Mouse (Mus musculus) B cell, adult 2 months (primary cell): Measurements from ENCODE around the gene Arhgdia.

Experiments used
- DNase-seq, 2 experiments: peaks; one replicate each; pipeline ENCODE4 v3.0.0; 2022

Arhgdia gene

DNA sequence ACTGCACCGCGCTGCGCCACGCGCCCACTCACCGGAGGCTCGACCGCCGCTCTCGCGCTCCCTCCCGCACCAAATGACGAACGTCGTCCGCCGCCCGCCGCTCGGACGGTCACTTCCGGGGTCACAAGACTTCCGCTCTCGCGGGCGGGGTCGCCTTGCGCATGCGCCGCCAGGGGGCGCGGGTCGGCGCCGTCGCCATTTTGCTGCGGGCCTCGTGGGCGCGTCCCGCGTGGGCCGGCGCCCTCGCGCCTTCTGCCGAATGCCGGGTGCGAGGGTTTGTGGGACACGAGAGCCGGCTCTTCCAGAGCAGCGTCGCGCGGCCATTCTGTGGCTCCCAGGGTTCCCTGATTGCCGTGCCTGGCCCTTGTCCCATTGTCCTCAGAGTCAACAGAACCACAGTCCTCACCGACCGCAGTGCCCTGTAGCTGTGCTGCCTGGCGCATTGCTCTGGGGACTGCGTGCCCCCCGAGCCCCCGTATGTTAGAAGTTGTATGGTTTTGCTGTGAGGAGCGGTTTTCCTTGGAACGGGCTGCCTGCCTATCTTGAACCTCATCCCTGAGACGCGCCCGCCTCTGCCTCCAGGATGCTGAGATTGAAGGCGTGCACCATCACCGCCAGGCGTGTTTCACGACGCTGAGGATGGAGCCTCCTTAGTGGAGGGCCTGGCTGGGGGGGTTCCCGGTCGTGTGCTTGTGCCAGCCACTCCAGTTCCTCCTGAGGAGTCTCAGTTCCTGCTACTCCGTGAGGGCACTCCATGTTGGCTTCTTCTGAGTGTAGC is at the start of gene Arhgdia:
Gene Arhgdia (minus strand): TSS at position 135 of the 778 bp plus-strand sequence.
- peak; percentile 90 to 93 for DNase-seq

DNA sequence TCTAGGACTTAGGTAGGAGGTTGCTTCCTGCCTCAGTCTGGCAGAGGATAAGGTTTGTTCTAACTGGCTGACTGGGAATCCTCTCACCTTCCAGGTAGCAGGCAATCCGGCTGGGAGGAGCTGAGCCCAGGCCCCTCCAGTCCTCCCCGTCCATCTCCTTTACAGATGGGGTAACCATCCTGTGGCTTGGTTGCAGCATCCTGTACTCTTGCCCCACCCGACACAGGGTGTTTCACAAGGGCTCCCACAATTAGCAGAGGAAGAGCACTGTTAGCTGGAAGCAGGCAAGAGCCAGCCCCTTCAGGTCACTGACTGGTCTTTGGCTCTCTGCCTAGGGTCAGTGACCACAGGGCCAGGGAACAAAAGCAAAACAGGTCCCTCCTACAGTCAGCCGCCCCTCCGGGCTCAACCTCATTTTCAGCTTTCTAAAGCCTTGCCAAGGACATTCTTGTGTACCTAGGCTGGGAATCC is 49.0 kb upstream of the Arhgdia start:
- DNase-seq = no peak

DNA sequence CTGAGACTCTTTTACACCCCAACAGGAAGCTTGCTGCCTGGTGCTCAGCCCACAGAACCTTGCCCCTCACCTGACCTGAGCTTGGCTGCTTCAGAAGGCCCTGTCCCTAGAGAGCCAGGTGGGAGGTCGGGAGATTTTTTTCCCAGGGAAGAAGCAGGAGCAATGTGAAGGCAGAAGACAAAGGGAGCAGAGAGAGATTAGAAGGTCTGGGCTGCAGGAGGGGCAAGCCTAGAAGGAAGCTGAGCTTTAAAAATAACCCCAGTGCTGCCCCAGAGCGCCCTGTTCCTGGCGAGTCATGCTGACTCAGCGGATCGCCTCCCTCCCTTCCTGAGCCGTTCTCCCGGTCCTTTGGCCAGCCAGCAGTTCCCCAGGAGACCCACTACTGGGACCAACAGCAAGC is 48.5 kb upstream of the Arhgdia start:
- DNase-seq = peak in 1 of 2 experiments; percentile 29

DNA sequence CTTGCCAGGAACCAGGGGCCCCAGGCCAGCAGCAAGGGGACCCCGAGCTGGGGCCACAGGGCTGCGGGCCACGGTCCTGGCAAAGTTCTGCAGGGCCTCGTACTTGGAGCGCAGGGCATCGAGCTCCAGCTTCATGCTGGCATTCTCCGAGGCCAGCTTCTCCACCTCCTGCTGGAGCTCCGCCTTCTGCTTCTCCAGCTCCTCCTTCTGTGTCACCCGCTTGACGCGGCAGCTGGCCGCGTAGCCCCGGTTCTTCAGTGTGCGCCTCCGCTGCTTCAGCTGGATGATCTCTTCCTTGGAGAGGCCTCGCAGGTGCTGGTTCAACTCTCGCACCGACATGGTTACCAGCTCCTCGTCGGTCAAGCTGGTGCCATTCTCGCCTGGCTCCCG is 47.9 kb upstream of the Arhgdia start:
- DNase-seq = peak; percentile 50 to 51

DNA sequence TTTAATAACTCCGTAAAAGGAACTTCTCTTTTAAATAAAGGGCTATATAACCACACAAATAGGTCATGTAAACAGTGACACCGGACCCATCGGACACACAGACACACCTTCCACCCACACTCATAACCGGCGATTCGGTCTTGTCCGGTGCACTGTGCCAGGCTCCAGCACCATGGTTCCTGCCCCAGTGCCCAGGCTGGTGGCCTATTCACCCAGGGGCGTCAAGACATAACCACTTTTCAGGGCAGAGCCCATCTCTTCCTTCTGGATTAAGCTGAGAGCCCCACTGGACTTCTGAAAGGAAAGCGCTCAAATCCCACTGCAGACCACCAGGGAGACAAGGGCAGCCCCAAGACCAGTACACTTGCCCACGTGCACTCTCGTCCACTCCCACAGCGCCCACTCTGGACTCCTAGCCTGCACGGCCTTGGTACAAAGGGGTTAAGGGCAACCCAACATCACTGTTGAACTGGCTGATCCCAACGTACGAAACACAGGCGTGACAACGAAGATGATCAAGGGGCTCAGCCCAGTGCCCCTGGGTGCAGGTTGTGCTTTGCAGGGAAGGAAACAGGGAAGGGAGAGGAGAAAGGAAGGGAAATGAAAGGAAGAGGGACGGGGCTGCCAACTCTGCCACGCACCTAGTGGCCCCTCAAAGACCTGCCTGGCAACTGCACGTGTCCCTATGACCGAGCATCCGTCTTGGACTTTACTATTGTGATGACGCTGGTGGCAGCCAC is 47.3 kb upstream of the Arhgdia start:
- no peak for DNase-seq

DNA sequence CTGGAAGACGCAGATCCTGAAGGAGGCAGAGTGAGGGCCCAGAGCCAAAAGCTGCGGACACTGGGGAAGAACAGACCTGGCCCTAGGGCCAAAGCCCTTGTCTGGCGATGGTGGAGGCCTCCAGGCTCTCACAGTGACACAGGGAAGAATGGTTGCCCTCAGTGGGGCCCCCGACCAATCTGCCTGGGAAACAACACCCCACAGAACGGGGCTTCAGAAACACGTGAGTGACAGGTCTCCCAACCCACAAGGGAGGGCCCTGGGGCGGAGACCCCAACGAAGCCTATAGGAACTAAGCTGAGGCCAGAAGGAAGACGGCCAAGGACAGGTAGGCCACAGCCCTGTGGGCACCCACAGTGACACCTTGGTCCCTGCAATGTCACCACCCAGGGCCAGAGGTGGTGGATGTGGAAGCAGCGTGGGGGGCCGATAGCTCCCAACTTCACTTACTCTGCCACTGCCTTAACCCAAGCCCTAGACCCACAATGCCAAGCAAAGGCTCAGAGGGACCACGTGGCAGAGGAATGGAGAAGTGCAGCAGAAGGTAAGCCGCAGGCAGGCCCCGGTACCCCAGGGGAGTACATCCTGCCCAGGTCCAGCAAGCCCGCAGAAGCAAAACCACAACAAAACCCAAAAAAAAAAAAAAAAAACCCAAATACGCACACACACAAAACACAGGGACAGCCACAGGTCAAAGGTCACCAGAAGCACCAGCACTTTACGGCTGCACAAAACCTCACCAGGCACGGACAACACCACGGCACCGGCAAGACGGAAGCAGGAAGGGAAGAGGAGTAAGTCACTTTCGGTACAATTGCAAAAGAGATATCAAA is 46.3 kb upstream of the Arhgdia start:
- peak; percentile 80 to 84 for DNase-seq

DNA sequence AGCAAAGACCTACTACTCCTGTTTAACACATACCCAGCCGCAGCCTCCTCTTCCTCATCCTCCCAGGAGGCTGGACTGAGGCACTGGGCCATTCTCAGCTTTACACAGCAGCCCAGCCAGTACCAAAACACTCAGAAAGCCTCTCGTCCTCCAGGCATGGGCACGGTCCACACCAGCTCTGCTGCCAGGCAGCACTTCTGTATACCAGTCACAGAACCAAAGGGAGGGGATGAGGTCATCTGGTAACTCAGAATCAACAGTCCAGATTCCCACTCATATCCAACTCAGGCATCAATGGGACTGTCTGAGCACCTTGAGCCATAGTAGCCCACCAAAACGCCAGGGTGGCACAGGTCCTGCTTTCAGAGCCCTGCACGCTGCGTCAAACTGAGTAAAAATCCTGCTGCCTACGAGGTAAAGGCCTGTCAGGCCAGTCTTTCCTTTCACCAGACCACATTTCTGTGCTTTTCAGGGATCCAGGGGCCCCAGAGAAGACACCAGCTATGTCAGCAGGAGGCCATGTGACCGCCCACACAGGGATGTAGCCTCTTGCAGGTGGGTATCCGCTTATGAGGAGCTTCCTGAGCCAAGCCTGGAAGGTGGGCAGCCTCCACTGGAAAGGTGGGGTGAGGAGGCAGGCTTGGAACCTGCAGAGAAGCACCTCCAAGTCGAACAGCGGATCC is 45.5 kb upstream of the Arhgdia start:
- no peak for DNase-seq

DNA sequence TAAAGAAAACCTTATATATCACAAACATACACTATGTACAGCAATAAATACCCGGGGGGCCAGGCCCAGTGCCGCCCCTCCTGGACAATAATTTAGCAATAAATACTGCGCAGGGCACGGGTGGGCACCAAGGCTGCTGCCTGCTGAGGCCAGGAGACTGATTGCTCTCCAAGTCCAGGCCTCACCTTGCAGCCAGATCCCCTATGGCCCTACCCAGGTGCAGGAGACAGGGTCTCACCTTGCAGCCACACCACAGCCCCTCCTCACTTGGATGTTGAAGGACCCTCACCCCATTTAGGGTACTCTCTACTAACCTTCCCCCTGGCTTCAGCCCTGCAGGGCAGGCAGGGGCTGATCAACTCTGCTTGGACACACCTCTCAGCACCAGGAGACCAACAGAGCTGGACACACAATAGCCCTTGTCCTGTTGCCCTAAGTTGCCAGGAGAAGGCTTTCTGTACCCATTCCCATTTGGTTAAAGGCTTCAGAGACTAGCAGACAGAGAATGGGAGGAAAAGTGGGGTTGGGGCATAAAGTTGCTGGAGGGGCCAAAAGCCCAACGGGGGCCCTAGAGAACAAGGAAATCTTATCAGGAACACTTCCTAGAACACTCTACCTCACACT is 43.8 kb upstream of the Arhgdia start, which contains the start of gene Sirt7:
Gene Sirt7 (minus strand): TSS at position 89 of the 624 bp plus-strand sequence.
- DNase-seq = no peak

DNA sequence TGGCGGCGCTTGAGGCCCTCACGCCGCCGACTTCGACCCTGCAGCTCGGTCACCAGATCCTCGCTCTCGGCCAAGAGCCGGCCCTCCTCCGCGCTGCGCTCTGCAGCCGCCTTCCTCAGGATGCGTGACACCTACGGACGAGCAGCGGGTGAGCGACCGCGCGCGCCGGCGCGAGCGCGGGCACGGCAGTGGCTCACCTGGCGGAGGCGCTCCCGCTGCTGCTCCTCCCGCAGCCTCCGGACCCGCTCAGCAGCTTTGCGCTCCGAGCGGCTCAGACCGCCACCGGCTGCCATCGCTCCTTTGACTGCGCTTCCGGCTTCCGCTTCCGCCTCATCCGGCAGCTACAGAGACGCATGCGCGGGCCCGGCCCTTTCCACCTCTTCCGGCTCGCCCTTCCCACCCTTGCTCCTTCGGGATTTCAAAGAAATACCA is 43.3 kb upstream of the Arhgdia start:
- DNase-seq = peak; percentile 84 to 86

DNA sequence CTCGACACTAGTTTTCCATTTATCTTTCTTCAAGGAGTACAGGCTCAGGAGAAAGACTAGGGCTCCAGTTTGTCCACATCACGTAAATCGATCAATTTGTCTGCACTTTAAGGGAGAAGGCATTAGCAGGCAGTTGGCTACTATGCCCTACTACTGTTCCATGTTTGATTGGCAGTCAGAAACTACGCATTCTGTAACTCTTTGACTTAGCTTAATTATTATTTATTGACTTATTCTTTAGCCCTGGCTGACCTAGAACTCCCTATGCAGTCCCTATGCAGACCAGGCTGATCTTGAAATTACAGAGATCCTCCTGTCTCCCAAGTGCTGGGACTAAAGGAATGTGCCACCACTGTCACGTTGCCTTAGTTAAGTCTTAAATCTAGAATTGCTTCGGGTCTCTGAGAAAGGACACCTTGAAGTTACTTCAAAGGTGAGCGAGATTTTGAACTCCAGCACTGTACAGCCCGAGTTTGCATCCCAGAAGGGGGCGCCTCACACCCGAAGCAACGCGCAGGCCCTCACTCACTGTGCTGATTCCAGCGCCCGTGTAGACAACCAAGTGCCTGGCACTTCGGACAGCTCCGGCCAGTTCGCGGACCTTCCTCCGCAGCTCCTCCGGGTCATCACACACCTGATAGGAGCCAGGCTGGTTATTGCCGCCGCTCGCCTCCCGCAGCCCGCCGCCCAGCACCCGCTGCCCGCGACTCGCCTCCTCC is 42.7 kb upstream of the Arhgdia start:
- peak; percentile 80 to 82 for DNase-seq

DNA sequence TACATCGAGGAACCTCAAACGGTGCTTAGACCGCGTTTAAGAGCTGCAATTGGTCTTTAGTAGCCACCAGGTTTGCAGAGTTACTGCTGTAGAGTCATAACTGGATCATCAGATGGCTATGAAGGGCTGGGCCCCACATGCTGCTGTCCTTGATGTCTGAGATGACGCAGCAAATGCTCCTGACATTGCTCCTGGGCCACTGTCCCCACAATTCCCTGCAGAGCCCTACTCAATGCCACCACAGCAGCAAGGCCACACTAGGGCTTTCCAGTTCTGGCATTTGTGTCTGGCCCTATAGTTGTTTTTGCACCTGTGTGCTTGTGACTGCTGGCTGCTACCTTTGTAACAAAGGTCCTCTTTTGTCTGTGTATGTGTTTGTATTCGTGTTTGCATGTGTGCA is 41.4 kb upstream of the Arhgdia start:
- no peak for DNase-seq

DNA sequence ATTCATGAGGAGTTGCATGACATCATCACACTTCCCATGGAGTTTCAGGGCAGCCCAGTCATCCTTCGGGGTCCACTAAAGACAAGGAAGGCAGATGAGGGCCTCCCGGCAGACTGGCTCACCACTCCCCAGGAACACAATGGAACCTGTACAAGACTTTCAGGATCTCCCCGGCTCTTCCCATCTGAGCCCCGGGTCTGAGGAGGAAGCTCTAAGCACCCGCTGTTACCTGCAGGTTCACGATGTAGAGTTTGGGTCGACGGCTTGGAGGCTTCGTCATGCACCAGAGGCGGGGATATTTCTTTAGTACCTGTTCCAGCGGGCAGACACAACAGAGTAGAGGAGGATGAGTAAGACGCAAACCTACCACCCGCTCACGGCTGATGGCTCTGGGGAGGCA is 38.8 kb upstream of the Arhgdia start:
- DNase-seq = no peak

DNA sequence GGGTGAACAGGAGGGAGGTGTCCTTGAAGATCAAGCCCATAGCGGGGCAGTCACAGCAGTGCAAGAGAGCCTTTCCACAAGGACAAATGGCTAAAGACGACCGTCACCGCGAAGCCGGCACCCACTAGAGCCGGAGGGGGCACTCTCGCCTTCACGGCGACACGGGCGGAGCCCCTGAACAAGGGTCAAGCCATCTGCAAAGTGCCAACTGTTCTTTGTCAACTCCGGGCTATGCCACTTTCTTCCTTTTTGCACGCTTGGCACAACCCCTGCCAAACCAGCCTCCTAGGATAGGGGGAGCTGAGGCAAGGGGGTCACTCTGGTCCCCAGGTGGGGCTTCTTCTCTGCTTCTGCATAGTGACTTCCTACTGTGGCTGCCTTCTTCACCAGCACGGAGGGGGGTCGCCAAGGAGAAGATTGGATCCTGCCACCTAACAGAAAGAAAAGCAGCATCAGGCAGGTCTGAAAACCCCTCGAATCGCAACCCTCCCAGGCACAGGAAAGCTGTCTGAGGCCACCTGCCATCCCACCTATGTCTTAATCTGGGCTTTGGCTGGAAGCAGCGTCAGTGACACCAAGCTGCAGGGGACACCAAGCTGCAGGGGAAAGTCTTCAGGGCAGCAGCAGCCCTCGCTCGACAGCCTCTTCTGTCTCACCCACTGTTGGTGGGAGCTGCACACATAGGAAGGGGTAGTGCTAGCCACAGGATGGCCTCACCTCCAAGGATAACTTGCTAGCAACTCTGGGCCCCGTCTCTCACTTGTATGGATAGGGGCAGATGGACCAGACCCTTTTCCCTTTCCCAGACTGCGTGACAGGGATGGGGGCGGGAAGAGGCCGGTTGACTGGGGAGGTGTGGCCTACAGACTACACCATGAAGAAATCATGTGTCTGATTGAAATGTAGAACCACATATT is 37.5 kb upstream of the Arhgdia start:
- DNase-seq = no peak

DNA sequence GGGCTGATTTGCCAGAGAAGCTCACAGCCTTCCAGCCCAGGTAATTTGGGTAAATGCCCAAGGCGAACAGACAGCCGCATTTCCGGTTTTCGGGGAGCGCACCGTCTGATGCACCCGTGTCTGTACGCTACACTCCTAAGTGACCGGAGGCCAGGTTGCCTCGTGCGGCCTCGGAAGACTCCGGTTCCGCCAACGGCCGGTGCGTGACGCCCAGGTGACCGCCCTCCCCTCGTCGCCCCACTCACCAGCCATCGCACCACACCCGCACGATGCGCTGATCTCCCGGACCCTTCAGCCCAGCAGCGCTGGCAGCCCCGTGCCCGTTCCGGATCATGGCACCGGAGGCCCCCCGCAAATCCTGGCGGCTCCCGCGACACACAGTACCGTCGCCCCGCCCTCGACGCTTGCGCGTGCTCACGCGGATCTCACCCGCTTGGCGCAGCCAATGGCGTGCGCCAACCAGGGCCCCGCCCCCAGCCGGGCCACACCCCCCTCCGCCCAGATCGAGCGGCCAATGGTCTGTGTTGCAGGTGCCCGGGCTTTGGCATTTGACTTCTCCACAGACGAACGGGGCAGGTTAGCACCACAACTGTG is 36.2 kb upstream of the Arhgdia start, which contains the start of gene Pcyt2:
Gene Pcyt2 (minus strand): TSS at position 418 of the 594 bp plus-strand sequence.
- peak; percentile 97 for DNase-seq

DNA sequence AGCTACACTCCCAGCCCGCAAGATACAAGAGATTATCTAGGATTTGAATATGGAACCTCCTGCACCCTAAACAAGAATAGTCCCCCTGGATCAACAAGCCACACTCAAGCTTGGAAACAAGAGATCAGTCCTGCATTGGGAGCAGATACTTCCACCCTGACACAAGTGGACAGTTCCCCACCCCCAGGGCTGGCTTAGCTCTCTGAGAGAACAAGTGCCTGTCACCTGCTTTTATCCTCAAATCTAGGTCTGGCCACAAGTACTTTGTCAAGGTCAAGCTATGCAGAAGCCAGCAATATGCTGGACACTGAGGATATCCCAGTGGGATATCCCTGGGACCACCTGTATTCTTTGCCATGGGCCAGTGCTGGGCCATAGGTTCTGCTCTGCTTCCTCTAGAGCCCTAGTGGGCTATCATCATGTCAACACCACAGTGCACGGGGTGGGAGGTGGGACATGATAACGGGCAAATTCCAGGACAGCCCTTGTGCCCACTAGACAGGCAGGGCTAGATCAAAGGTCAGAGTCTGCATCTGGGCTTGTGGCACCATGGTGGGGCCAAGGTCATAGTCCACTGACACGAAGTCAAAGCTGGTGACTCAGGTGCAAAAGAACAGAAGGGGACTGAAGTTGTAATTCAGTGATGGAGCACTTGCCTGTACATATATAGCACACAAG is 35.3 kb upstream of the Arhgdia start:
- DNase-seq = no peak

DNA sequence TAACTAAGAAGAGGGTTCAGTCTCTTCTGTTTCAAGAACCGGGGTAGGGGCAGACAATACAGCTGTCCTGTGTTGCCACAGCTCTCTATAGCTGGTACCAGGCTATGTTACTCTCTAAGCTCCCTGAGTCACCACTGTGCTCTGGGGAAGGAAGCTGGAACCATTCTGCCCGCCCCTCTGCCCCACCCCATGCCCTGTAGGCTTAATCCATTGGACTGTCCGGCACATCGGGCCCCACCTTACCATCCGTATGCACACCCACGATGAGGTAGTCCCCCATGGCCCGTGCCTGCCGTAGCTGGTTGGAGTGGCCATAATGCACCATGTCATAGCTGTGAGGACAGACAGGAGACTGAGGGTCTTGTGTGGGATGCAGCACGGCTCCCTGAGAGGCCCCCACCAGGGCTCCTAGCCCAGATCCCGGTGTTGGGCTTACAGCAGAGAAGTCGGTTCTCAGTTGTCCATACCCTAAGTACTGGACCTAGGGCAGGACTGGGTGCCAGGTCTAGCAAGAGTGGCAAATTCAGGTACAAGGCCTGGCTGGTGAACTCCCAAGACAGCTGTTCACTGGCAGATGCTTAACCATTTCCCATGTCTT is 34.3 kb upstream of the Arhgdia start:
- DNase-seq = no peak

DNA sequence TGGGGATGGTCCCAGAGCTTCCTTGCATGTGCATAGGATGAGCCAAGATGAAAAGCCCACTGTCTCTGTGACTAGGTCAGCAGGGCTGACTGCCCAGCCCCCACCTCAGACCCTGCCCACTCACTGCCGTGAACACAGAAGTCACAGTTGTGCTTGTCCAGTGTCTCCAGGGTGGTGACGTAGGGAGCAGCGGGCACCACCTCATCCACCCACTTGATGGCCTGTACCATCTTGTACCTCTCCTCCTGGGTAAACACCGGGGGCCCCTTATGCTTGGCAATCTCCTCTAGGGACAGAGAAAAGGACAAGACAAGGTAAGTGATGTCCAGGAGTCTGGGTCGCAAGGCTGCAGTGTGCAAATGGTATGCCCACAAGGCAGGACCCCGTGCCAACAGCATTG is 33.7 kb upstream of the Arhgdia start:
- DNase-seq = no peak

DNA sequence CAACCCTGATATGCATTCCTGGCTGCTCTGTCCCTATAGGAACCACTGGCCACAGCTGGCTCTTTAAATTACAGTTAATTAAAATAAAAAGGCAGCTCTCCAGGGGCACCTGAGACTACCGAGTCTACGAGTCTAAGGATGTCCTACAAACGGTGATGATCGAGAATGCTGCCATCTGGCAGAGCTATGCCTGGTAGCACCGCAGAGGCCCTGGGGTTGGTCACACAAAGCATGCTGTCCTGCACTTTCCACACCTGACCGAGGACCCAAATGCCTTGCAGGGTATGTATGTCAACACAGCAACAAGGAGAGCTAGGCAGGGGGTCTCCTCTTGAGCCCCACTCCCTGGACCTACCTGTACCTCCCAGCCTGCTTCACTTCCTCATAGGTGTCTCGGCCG is 32.6 kb upstream of the Arhgdia start:
- DNase-seq = no peak
